Mouse (Mus musculus): ENCODE data around the gene Kazn.

Gene Kazn

GRCm38 (mm10) chr4:142183015-142183414 lies 56.2 kb downstream of the Kazn start:
- H3K27me3 ChIP-seq (ENCODE audit: insufficient read depth, low read length), result no peaks in the 10 kb centered on the region
- TF ChIP-seq POU5F1 (IDR thresholded peaks at IDR 0.05; ENCODE audit: borderline replicate concordance, low read length) (no peak), NANOG (IDR thresholded peaks at IDR 0.05; ENCODE audit: borderline replicate concordance, low read length) (no peak), CTCF (conservative IDR thresholded peaks at IDR 0.05; ENCODE audit: low read length) (no peak)
- H3K36me3 ChIP-seq (ENCODE audit: insufficient read depth, low read length), result peaks cover 49% of the 10 kb centered on the region
- peaks cover 87% of the 10 kb centered on the region for H3K4me1 ChIP-seq (replicated peaks; ENCODE audit: low read depth, low read length)
- H3K9me3 ChIP-seq (ENCODE audit: low read length), result no peaks in the 10 kb centered on the region
- no peak overlapping the region for H3K4me3 ChIP-seq (replicated peaks; ENCODE audit: low read length)

- H3K9me3 ChIP-seq (ENCODE audit: low read length), result no peaks in the 10 kb centered on the region; the same call in 1 of the 2 replicates
- no peak overlapping the region for H3K4me3 ChIP-seq (replicated peaks; ENCODE audit: low read length)
- H3K36me3 ChIP-seq (ENCODE audit: insufficient read depth, low read length), result peaks cover 53% of the 10 kb centered on the region
- TF ChIP-seq NANOG (IDR thresholded peaks at IDR 0.05; ENCODE audit: borderline replicate concordance, low read length) (no peak), CTCF (conservative IDR thresholded peaks at IDR 0.05; ENCODE audit: low read length) (no peak), POU5F1 (IDR thresholded peaks at IDR 0.05; ENCODE audit: borderline replicate concordance, low read length) (no peak)
- H3K4me1 ChIP-seq (replicated peaks; ENCODE audit: low read depth, low read length), result peaks cover 89% of the 10 kb centered on the region
- H3K27me3 ChIP-seq (ENCODE audit: insufficient read depth, low read length), result no peaks in the 10 kb centered on the region
Measured at GRCm38 (mm10) chr4:142181646-142182045, 57.6 kb downstream of the Kazn start.

- TF ChIP-seq CTCF (conservative IDR thresholded peaks at IDR 0.05; ENCODE audit: low read length), result no peak
- no peak for TF ChIP-seq POU5F1 (IDR thresholded peaks at IDR 0.05; ENCODE audit: borderline replicate concordance, low read length)
- no peak for TF ChIP-seq NANOG (IDR thresholded peaks at IDR 0.05; ENCODE audit: borderline replicate concordance, low read length)
- Histone ChIP-seq H3K4me3 (replicated peaks; ENCODE audit: low read length) (no peak overlapping the region), H3K9me3 (ENCODE audit: low read length) (no peaks in the 10 kb centered on the region; the same call in 1 of the 2 replicates), H3K27me3 (ENCODE audit: insufficient read depth, low read length) (no peaks in the 10 kb centered on the region), H3K4me1 (replicated peaks; ENCODE audit: low read depth, low read length) (peaks cover 89% of the 10 kb centered on the region), H3K36me3 (ENCODE audit: insufficient read depth, low read length) (peaks cover 59% of the 10 kb centered on the region)
Measured at GRCm38 (mm10) chr4:142180874-142181273, 58.3 kb downstream of the Kazn start.

- Histone ChIP-seq H3K4me3 (replicated peaks; ENCODE audit: low read length) (no peak overlapping the region), H3K9me3 (ENCODE audit: low read length) (no peaks in the 10 kb centered on the region; the same call in 1 of the 2 replicates), H3K4me1 (replicated peaks; ENCODE audit: low read depth, low read length) (peaks cover 89% of the 10 kb centered on the region), H3K36me3 (ENCODE audit: insufficient read depth, low read length) (peaks cover 62% of the 10 kb centered on the region), H3K27me3 (ENCODE audit: insufficient read depth, low read length) (no peaks in the 10 kb centered on the region)
- TF ChIP-seq CTCF (conservative IDR thresholded peaks at IDR 0.05; ENCODE audit: low read length) (no peak), NANOG (IDR thresholded peaks at IDR 0.05; ENCODE audit: borderline replicate concordance, low read length) (no peak), POU5F1 (IDR thresholded peaks at IDR 0.05; ENCODE audit: borderline replicate concordance, low read length) (no peak)
Measured at GRCm38 (mm10) chr4:142180289-142180688, 58.9 kb downstream of the Kazn start.

- H3K9me3 ChIP-seq (ENCODE audit: low read length), result no peaks in the 10 kb centered on the region; the same call in 1 of the 2 replicates
- H3K27me3 ChIP-seq (ENCODE audit: insufficient read depth, low read length), result no peaks in the 10 kb centered on the region
- peak overlapping the region; percentile 35 for H3K4me3 ChIP-seq (replicated peaks; ENCODE audit: low read length)
- H3K4me1 ChIP-seq (replicated peaks; ENCODE audit: low read depth, low read length), result peaks cover 94% of the 10 kb centered on the region
- peaks cover 65% of the 10 kb centered on the region for H3K36me3 ChIP-seq (ENCODE audit: insufficient read depth, low read length)
- TF ChIP-seq CTCF (conservative IDR thresholded peaks at IDR 0.05; ENCODE audit: low read length) (no peak), POU5F1 (IDR thresholded peaks at IDR 0.05; ENCODE audit: borderline replicate concordance, low read length) (no peak), NANOG (IDR thresholded peaks at IDR 0.05; ENCODE audit: borderline replicate concordance, low read length) (no peak)
Measured at GRCm38 (mm10) chr4:142179531-142179930, 59.7 kb downstream of the Kazn start.

- Histone ChIP-seq H3K9me3 (ENCODE audit: low read length) (no peaks in the 10 kb centered on the region; the same call in 1 of the 2 replicates), H3K4me1 (replicated peaks; ENCODE audit: low read depth, low read length) (peaks cover 97% of the 10 kb centered on the region), H3K27me3 (ENCODE audit: insufficient read depth, low read length) (no peaks in the 10 kb centered on the region), H3K36me3 (ENCODE audit: insufficient read depth, low read length) (peaks cover 57% of the 10 kb centered on the region), H3K4me3 (replicated peaks; ENCODE audit: low read length) (no peak overlapping the region)
- no peak for TF ChIP-seq POU5F1 (IDR thresholded peaks at IDR 0.05; ENCODE audit: borderline replicate concordance, low read length)
- no peak for TF ChIP-seq CTCF (conservative IDR thresholded peaks at IDR 0.05; ENCODE audit: low read length)
- TF ChIP-seq NANOG (IDR thresholded peaks at IDR 0.05; ENCODE audit: borderline replicate concordance, low read length), result no peak
Measured at GRCm38 (mm10) chr4:142176732-142177131, 62.5 kb downstream of the Kazn start.

- Histone ChIP-seq H3K27me3 (ENCODE audit: insufficient read depth, low read length) (no peaks in the 10 kb centered on the region), H3K4me3 (replicated peaks; ENCODE audit: low read length) (no peak overlapping the region), H3K36me3 (ENCODE audit: insufficient read depth, low read length) (peaks cover 48% of the 10 kb centered on the region), H3K4me1 (replicated peaks; ENCODE audit: low read depth, low read length) (peaks cover 96% of the 10 kb centered on the region), H3K9me3 (ENCODE audit: low read length) (no peaks in the 10 kb centered on the region; the same call in 1 of the 2 replicates)
- TF ChIP-seq POU5F1 (IDR thresholded peaks at IDR 0.05; ENCODE audit: borderline replicate concordance, low read length) (no peak), CTCF (conservative IDR thresholded peaks at IDR 0.05; ENCODE audit: low read length) (no peak), NANOG (IDR thresholded peaks at IDR 0.05; ENCODE audit: borderline replicate concordance, low read length) (no peak)
Measured at GRCm38 (mm10) chr4:142173981-142174485, 65.2 kb downstream of the Kazn start.

- Histone ChIP-seq H3K9me3 (ENCODE audit: low read length) (no peaks in the 10 kb centered on the region; the same call in 1 of the 2 replicates), H3K36me3 (ENCODE audit: insufficient read depth, low read length) (peaks cover 41% of the 10 kb centered on the region), H3K4me1 (replicated peaks; ENCODE audit: low read depth, low read length) (peaks cover 96% of the 10 kb centered on the region), H3K4me3 (replicated peaks; ENCODE audit: low read length) (peak overlapping the region; percentile 53), H3K27me3 (ENCODE audit: insufficient read depth, low read length) (no peaks in the 10 kb centered on the region)
- no peak for TF ChIP-seq CTCF (conservative IDR thresholded peaks at IDR 0.05; ENCODE audit: low read length)
- TF ChIP-seq POU5F1 (IDR thresholded peaks at IDR 0.05; ENCODE audit: borderline replicate concordance, low read length), result no peak
- TF ChIP-seq NANOG (IDR thresholded peaks at IDR 0.05; ENCODE audit: borderline replicate concordance, low read length), result no peak
Measured at GRCm38 (mm10) chr4:142172942-142173341, 66.3 kb downstream of the Kazn start.

Measured in E14TG2a.4 (cell line).